Mouse (Mus musculus) hindlimb bud, embryonic 11.5 days (tissue): Measurements from ENCODE around the gene Fam118b.

ENCODE experiments used
- DNase-seq: peaks from one replicate; pipeline ENCODE4 v3.0.0-alpha.2; 2012; ENCODE audit warnings: low read depth, low spot score; ENCODE audit errors: extremely low spot score

Fam118b gene

GRCm38 (mm10) chr9:35267146-35267975 is at the start of gene Fam118b, which contains the start of gene Rpusd4:
Gene Fam118b (minus strand): TSS chr9:35267805.
Gene Rpusd4 (plus strand): TSS chr9:35267865.
- DNase-seq = peak; percentile 54

GRCm38 (mm10) chr9:35316771-35317211 is 49.2 kb upstream of the Fam118b start:
- no peak for DNase-seq

- no peak for DNase-seq
Observed at GRCm38 (mm10) chr9:35314254-35314653, 46.6 kb upstream of the Fam118b start.

GRCm38 (mm10) chr9:35313601-35314000 is 46.0 kb upstream of the Fam118b start:
- DNase-seq = no peak

- DNase-seq = no peak
Observed at GRCm38 (mm10) chr9:35312516-35312915, 44.9 kb upstream of the Fam118b start.

- no peak for DNase-seq
Observed at GRCm38 (mm10) chr9:35310377-35310776, 42.8 kb upstream of the Fam118b start.

- DNase-seq = no peak
Observed at GRCm38 (mm10) chr9:35307461-35307860, 39.9 kb upstream of the Fam118b start.

- DNase-seq = no peak
Observed at GRCm38 (mm10) chr9:35302172-35302571, 34.6 kb upstream of the Fam118b start.

- no peak for DNase-seq
Observed at GRCm38 (mm10) chr9:35297791-35298190, 30.2 kb upstream of the Fam118b start.

- no peak for DNase-seq
Observed at GRCm38 (mm10) chr9:35293465-35293864, 25.9 kb upstream of the Fam118b start.

- no peak for DNase-seq
Observed at GRCm38 (mm10) chr9:35290916-35291315, 23.3 kb upstream of the Fam118b start.

GRCm38 (mm10) chr9:35290417-35290816 is 22.8 kb upstream of the Fam118b start:
- no peak for DNase-seq

GRCm38 (mm10) chr9:35289992-35290391 is 22.4 kb upstream of the Fam118b start:
- DNase-seq = no peak

GRCm38 (mm10) chr9:35286351-35286750 is 18.7 kb upstream of the Fam118b start:
- DNase-seq = no peak

- no peak for DNase-seq
Observed at GRCm38 (mm10) chr9:35284351-35284750, 16.7 kb upstream of the Fam118b start.

- DNase-seq = no peak
Observed at GRCm38 (mm10) chr9:35283415-35284069, 15.9 kb upstream of the Fam118b start.

- no peak for DNase-seq
Observed at GRCm38 (mm10) chr9:35282851-35283200, 15.2 kb upstream of the Fam118b start.

GRCm38 (mm10) chr9:35282006-35282850 is 14.6 kb upstream of the Fam118b start:
- peak; percentile 79 for DNase-seq

GRCm38 (mm10) chr9:35278451-35278850 is 10.8 kb upstream of the Fam118b start:
- DNase-seq = no peak

- DNase-seq = no peak
Observed at GRCm38 (mm10) chr9:35277855-35278365, 10.3 kb upstream of the Fam118b start.
